Mouse (Mus musculus) liver, postnatal 0 days (tissue): ENCODE results near the gene Dnaja2.

Source experiments
- CTCF ChIP-seq: sonication (generic); IDR thresholded peaks from 2 replicates; pipeline ENCODE4 v1.5.1; 2016; ENCODE audit warnings: antibody characterized with exemption, low read depth
- EP300 ChIP-seq: IDR thresholded peaks from 2 replicates; pipeline ENCODE4 v1.6.1; 2016; ENCODE audit warnings: antibody characterized with exemption, low read depth, mild to moderate bottlenecking

DNA sequence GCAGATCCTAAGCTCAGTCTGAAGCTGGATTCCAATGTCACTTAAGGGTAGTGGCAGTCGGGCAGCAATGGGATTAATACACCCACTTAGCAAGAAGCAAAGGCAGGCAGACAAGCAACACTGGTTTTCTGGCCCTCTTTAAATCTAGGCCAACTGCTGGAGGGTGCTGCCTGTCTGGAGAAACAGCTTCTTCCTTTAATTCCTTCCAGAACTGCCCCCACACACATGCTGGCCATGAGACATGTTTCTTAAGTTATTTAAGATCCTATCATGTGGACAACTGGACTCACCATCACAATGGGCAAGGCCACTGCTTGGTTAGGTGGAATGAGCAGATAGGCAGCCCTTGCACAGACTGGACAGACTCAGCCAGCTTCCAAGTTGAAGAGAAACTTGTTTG lies 21.0 kb downstream of the Dnaja2 start:
- TF ChIP-seq CTCF (no peak), EP300 (no peak)
